ENCODE assay signal across 13 mouse cellular contexts in the genomic region with DNA sequence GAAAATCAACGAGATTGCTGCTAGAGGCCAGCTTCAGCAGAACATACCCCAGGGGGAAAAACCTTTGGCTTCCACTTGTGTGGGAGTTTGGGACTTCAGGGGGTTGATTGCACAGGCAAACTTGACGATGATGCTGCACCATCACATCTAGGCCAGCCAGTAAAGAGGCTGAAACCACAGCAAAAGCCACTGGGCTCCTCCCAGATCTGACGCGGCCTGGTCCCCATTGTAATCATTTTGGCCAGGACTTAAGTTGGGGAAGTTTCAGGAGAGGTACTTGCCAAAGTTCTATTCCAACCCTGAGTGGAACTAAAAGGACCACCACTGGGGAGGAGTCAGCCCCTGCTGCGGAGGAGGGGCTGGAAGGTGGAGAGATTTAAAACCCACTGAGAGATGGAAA. TPM values are rescaled to one million over a fixed set of nuclear protein-coding genes. Genes with fewer than 3 reads are reported as not detected.
A peak's percentile ranks its signal among the peaks of the same experiment; 100 is the strongest.
DNase-seq lines count a peak whose midpoint lies in the region; ATAC-seq and TF ChIP-seq lines count a peak whose summit lies in the region.
"Had no signal": no experiment of that assay in that cellular context is flagged by ENCODE, and none has a peak within 500 bp of the region (broad histone marks: within the 10 kb centered on the region; RNA-seq: fewer than 3 reads in every experiment).

No protein-coding gene starts in this region.

- no peak for TF ChIP-seq CTCF in heart, adult 2 months (IDR thresholded peaks at IDR 0.05)

- 31% methylated on average over 5 of the region's 5 CpGs for WGBS in heart, embryonic 11.5 days (ENCODE audit: insufficient replicate concordance)
- WGBS in heart, adult 2 months: 50% methylated on average over 5 of the region's 5 CpGs
- WGBS in forebrain, embryonic 14.5 days: 21% methylated on average over 5 of the region's 5 CpGs
- WGBS in limb, embryonic 10.5 days: 35% methylated on average over 5 of the region's 5 CpGs

- no peak for ATAC-seq in heart, embryonic 11.5 days (replicated peaks; ENCODE audit: insufficient number of reproducible peaks, low FRiP score, low TSS enrichment)
- no peak for ATAC-seq in forebrain, embryonic 14.5 days
- ATAC-seq in megakaryocyte, adult 5-6 weeks (ENCODE audit: poor library complexity, severe bottlenecking): peak; percentile 34; the same call in 1 of the 2 replicates
- ATAC-seq: intestine, postnatal 0 days had no signal

- H3K9ac ChIP-seq in heart, embryonic 11.5 days (ENCODE audit: low read depth, low read length): no peak overlapping the region
- H3K9ac ChIP-seq in heart, adult 2 months (ENCODE audit: low read depth, low read length): no peak overlapping the region
- no peak overlapping the region for H3K9ac ChIP-seq in forebrain, embryonic 14.5 days (ENCODE audit: low read length)

- peaks cover 37% of the 10 kb centered on the region for H3K4me1 ChIP-seq in heart, embryonic 11.5 days (ENCODE audit: control insufficient read depth, insufficient read depth, low read length)
- peaks cover 2% of the 10 kb centered on the region; the same call in 1 of the 2 replicates for H3K4me1 ChIP-seq in heart, adult 2 months (ENCODE audit: control insufficient read depth, insufficient read depth, low read length)
- H3K4me1 ChIP-seq in forebrain, embryonic 14.5 days (ENCODE audit: control insufficient read depth, insufficient read depth, low read length): peaks cover 32% of the 10 kb centered on the region
- H3K4me1 ChIP-seq in limb, embryonic 10.5 days: peaks cover 46% of the 10 kb centered on the region

- no peaks in the 10 kb centered on the region for H3K36me3 ChIP-seq in heart, embryonic 11.5 days (ENCODE audit: control insufficient read depth, insufficient read depth, low read length)
- no peaks in the 10 kb centered on the region for H3K36me3 ChIP-seq in heart, adult 2 months (ENCODE audit: control insufficient read depth, insufficient read depth, low read length)
- H3K36me3 ChIP-seq in forebrain, embryonic 14.5 days (ENCODE audit: control insufficient read depth, insufficient read depth, low read length): no peaks in the 10 kb centered on the region
- no peaks in the 10 kb centered on the region for H3K36me3 ChIP-seq in limb, embryonic 10.5 days

- DNase-seq in heart, adult 2 months: no peak
- peak; percentile 46 for DNase-seq in brain, adult 2 months (ENCODE audit: low read depth, low spot score)
- DNase-seq in forebrain, embryonic 14.5 days (ENCODE audit: low spot score): no peak
- DNase-seq in limb, embryonic 10.5 days (ENCODE audit: low spot score): no peak
- no peak for DNase-seq in left cerebral cortex, adult 11 months (ENCODE audit: low spot score)
- DNase-seq in heart, postnatal 25 days (ENCODE audit: low spot score): no peak

- 0 out of 2 replicates have a peak, but pooled peaks cover 2% of the 10 kb centered on the region for H3K27me3 ChIP-seq in heart, embryonic 11.5 days (ENCODE audit: control insufficient read depth, insufficient read depth, low read length)
- no peaks in the 10 kb centered on the region for H3K27me3 ChIP-seq in heart, adult 2 months (ENCODE audit: control insufficient read depth, insufficient read depth, low read length)
- no peaks in the 10 kb centered on the region for H3K27me3 ChIP-seq in forebrain, embryonic 14.5 days (replicated peaks; ENCODE audit: control insufficient read depth, insufficient read depth, low read length)
- H3K27me3 ChIP-seq in limb, embryonic 10.5 days (ENCODE audit: low read depth, poor library complexity, severe bottlenecking): peaks cover 52% of the 10 kb centered on the region
- H3K27me3 ChIP-seq: CH12.LX had no signal

- intact Hi-C loops in heart, adult 2 months (cut with DNase I): loop anchor here (5.0 kb wide), 1 partner anchor 36 kb away; the partner anchor contains the start of gene Nol4l
- intact Hi-C loops in heart, postnatal 25 days (cut with DNase I): loop anchor here (5.0 kb wide), 1 partner anchor 36 kb away; the partner anchor contains the start of gene Nol4l

- no peaks in the 10 kb centered on the region for H3K9me3 ChIP-seq in heart, embryonic 11.5 days (replicated peaks; ENCODE audit: control insufficient read depth, low read length)
- H3K9me3 ChIP-seq in forebrain, embryonic 14.5 days (replicated peaks; ENCODE audit: control insufficient read depth, low read length): no peaks in the 10 kb centered on the region
- no peaks in the 10 kb centered on the region for H3K9me3 ChIP-seq in limb, embryonic 10.5 days (replicated peaks)

- H3K4me3 ChIP-seq in heart, embryonic 11.5 days (ENCODE audit: low read depth, low read length): no peak overlapping the region; the same call in 1 of the 2 replicates
- H3K4me3 ChIP-seq in heart, adult 2 months: no peak overlapping the region
- H3K4me3 ChIP-seq in forebrain, embryonic 14.5 days (ENCODE audit: low read depth, low read length): no peak overlapping the region
- H3K4me3 ChIP-seq in limb, embryonic 10.5 days: no peak overlapping the region

- no peak for TF ChIP-seq EP300 in heart, adult 2 months (IDR thresholded peaks at IDR 0.05; ENCODE audit: insufficient read depth, low read depth, low read length)

- TF ChIP-seq POLR2A in heart, adult 2 months (IDR thresholded peaks at IDR 0.05; ENCODE audit: insufficient read depth, low read depth, low read length): no peak

- H3K27ac ChIP-seq in heart, embryonic 11.5 days (ENCODE audit: low read depth, low read length): 0 out of 2 replicates have a peak overlapping the region, but pooled peaks have one; percentile 35
- no peak overlapping the region for H3K27ac ChIP-seq in heart, adult 2 months
- peak overlapping the region; percentile 95; the same call in 1 of the 2 replicates for H3K27ac ChIP-seq in forebrain, embryonic 14.5 days (ENCODE audit: low read depth, low read length)
- no peak overlapping the region for H3K27ac ChIP-seq in limb, embryonic 10.5 days

- H3K79me2 ChIP-seq in heart, adult 2 months (replicated peaks; ENCODE audit: control insufficient read depth, insufficient read depth, low read length): no peaks in the 10 kb centered on the region

- H3K4me2 ChIP-seq in heart, embryonic 11.5 days: peak overlapping the region; percentile 77
- peak overlapping the region; percentile 92; the same call in 1 of the 2 replicates for H3K4me2 ChIP-seq in forebrain, embryonic 14.5 days (ENCODE audit: low read length)

RNA-seq across cellular contexts. Expression of gene 4930404H24Rik, which starts 1.6 kb away (rescaled TPM):
- not detected in 2 replicates for polyA plus RNA-seq in heart, embryonic 11.5 days (2014; fragmentation: Nextera tagmentation; extraction: Ambion mirVana)
- total RNA-seq in heart, adult 2 months (2021): not detected
- not detected in 2 replicates for polyA plus RNA-seq in heart, adult 2 months (2012; rRNA removed)
- polyA plus RNA-seq in forebrain, embryonic 14.5 days (2014; fragmentation: Nextera tagmentation; extraction: Ambion mirVana): not detected in 2 replicates
- total RNA-seq in megakaryocyte, adult 5-6 weeks (2015): not detected in 2 replicates
- total RNA-seq in megakaryocyte, adult 5-6 weeks (2017): not detected in 2 replicates
- not detected in 2 replicates for polyA plus RNA-seq in limb, embryonic 10.5 days (2016; fragmentation: Nextera tagmentation; extraction: Ambion mirVana)
- total RNA-seq in heart, postnatal 25 days (2021): not detected
- total RNA-seq: CH12.LX; monocyte, adult 5-6 weeks had no signal
- polyA plus RNA-seq: intestine, postnatal 0 days; limb, embryonic 11.5 days; thymus, postnatal 0 days had no signal

RNA-seq across cellular contexts. Expression of gene Nol4l, which starts 38.8 kb away (rescaled TPM):
- 16.0 and 16.7 TPM in 2 replicates for polyA plus RNA-seq in heart, embryonic 11.5 days (2014; fragmentation: Nextera tagmentation; extraction: Ambion mirVana)
- 1 to 10 TPM; 3.5 to 4.4 TPM for total RNA-seq in heart, adult 2 months (2021)
- 3.9 and 4.0 TPM in 2 replicates for polyA plus RNA-seq in heart, adult 2 months (2012; rRNA removed)
- 31.4 and 42.0 TPM in 2 replicates for polyA plus RNA-seq in forebrain, embryonic 14.5 days (2014; fragmentation: Nextera tagmentation; extraction: Ambion mirVana)
- total RNA-seq in megakaryocyte, adult 5-6 weeks (2015): 1.2 and 2.1 TPM in 2 replicates
- total RNA-seq in megakaryocyte, adult 5-6 weeks (2017): 0.20 and 0.62 TPM in 2 replicates
- 15.8 and 17.2 TPM in 2 replicates for polyA plus RNA-seq in limb, embryonic 10.5 days (2016; fragmentation: Nextera tagmentation; extraction: Ambion mirVana)
- total RNA-seq in heart, postnatal 25 days (2021): 1 to 10 TPM; 4.4 TPM

Comparison
In these comparisons a context has a peak if more than half of its experiments do, and no peak if none do; other contexts are left out.
1. H3K27ac ChIP-seq: peak in heart, embryonic 11.5 days (single experiment) and forebrain, embryonic 14.5 days (single experiment); none in heart, adult 2 months (single experiment) and limb, embryonic 10.5 days (single experiment).